Mouse (Mus musculus) forebrain, embryonic 16.5 days (tissue): ENCODE data around the gene Tnfaip1. TPM values are rescaled to one million over a fixed set of nuclear protein-coding genes. Genes with fewer than 3 reads are reported as not detected.

ENCODE experiments used
- ATAC-seq: fragments of 200-750 bp; cut with Nextera tagmentation; 2 replicates; pipeline ENCODE4 v1.8.0; 2017; ENCODE audit warnings: mild to moderate bottlenecking, moderate library complexity
- H3K27ac ChIP-seq: fragments of 300-500 bp; sonication (generic); 2 replicates; pipeline ENCODE4 v1.5.1; 2014; ENCODE audit warnings: low read length, control low read depth
- H3K27me3 ChIP-seq: fragments of 300-500 bp; sonication (generic); replicated peaks from 2 replicates; pipeline ENCODE4 v1.6.1; 2014; ENCODE audit warnings: low read length; ENCODE audit not compliant: control insufficient read depth, insufficient read depth
- H3K36me3 ChIP-seq: fragments of 300-500 bp; sonication (generic); 2 replicates; pipeline ENCODE4 v1.6.1; 2014; ENCODE audit not compliant: control insufficient read depth, insufficient read depth
- H3K4me1 ChIP-seq: fragments of 300-500 bp; sonication (generic); replicated peaks from 2 replicates; pipeline ENCODE4 v1.6.1; 2014; ENCODE audit warnings: low read length; ENCODE audit not compliant: control insufficient read depth, insufficient read depth
- H3K4me2 ChIP-seq: fragments of 300-500 bp; sonication (generic); 2 replicates; pipeline ENCODE4 v1.6.1; 2014; ENCODE audit warnings: mild to moderate bottlenecking, low read length, control low read depth
- H3K4me3 ChIP-seq: fragments of 300-500 bp; sonication (generic); replicated peaks from 2 replicates; pipeline ENCODE4 v1.5.1; 2014; ENCODE audit warnings: mild to moderate bottlenecking, low read length, control low read depth
- H3K9ac ChIP-seq: fragments of 300-500 bp; sonication (generic); replicated peaks from 2 replicates; pipeline ENCODE4 v1.6.1; 2014; ENCODE audit warnings: low read depth, low read length, control low read depth
- H3K9me3 ChIP-seq: fragments of 300-500 bp; sonication (generic); 2 replicates; pipeline ENCODE4 v1.6.1; 2016; ENCODE audit warnings: low read length; ENCODE audit not compliant: control insufficient read depth
- WGBS: fragments of 180-500 bp; shearing (Covaris S2); extraction: QIAGEN DNeasy Blood & Tissue Kit; methylation state at CpG from one replicate; pipeline ENCODE4 v1.1.7; 2014; 5-methylcytosine and 5-hydroxymethylcytosine counted together
- polyA plus RNA-seq: library from polyadenylated mRNA; unstranded; fragments of >200 nt; fragmentation: Nextera tagmentation; extraction: Ambion mirVana; gene quantifications from 2 replicates; pipeline ENCODE4 v1.2.1, GENCODE M21; 2015

The Tnfaip1 gene
- polyA plus RNA-seq, 1 experiment from 2014 or later, result 71.8 TPM

DNA sequence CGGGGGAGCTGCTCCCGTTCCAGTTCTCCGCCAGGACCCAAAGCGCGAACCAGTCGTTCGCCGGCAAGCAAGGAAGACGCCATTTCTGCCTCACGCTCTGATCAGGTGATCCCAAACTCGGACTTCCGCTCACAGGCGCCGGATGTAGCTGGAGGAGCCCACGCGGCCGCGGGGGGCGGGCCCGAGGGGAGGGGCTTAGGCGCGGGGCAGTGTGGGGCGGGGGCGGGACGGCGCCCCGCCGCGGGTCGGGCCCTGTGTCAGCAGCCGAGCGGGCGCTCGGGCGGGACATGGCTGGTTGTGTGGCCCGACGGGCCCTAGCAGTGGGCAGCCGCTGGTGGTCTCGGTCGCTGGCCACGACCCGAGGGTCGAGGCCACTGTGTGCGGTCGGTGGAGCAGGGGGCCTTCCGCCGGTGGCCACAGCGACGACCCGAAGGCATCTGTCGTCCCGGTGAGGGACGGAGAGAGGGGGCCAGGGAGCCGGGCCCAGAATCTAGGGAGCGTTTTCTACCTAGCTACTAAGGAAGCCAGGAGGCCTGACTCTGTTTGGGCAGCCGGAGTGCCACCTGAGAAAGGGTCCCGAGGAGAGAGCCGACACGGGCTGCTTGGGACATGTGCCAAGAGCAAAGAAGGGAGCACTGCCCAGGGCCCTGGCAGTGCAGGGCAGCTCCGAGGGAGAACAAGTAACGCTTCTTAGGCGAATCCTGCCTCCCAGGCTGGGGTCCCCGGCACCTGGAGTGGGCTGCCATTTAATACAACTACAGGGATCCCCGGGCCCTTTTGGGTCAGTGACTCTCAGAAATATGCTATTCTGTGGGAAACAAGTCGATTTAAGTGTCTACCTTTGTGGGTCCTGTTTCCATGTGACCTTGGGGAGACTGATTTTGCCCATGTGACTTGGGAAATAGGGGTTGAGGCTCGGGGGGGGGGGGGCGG is 23.8 kb downstream of the Tnfaip1 start, which contains the start of the genes Tmem199 and Poldip2:
Tmem199 (minus strand) TSS at position 148 of the 933 bp plus-strand sequence.
Poldip2 (plus strand) TSS at position 169 of the 933 bp plus-strand sequence.
- Histone ChIP-seq H3K4me3 (peak within 1 kb of the TSS; percentile 74), H3K9ac (peak within 1 kb of the TSS; percentile 85), H3K36me3 (peaks cover 24% of the 10 kb centered on the region), H3K4me1 (peaks cover 17% of the 10 kb centered on the region), H3K9me3 (no peaks in the 10 kb centered on the region), H3K27me3 (no peaks in the 10 kb centered on the region), H3K4me2 (peak within 1 kb of the TSS; percentile 90), H3K27ac (peak within 1 kb of the TSS; percentile 62)
- WGBS, result under 1% methylated on average over 62 of the region's 67 CpGs
- peak; percentile 98 for ATAC-seq

DNA sequence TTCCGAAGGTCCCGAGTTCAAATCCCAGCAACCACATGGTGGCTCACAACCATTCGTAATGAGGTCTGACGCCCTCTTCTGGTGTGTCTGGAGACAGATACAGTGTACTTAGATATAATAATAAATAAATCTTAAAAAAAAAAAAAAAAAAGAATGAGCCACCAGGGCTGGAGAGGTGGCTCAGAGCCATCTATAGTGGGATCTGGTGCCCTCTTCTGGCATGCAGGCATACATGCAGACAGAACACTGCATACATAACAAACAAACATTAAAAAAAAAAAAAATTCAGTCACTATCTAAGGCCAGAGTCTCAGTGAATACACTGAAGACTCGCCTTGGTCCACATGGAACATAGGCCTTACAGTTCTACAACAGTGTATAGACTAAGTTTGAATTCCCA is 27.0 kb downstream of the Tnfaip1 start:
- H3K4me2 ChIP-seq, result no peak overlapping the region
- 84% methylated on average over 5 of the region's 5 CpGs for WGBS
- no peak overlapping the region for H3K9ac ChIP-seq
- H3K9me3 ChIP-seq, result no peaks in the 10 kb centered on the region
- H3K4me1 ChIP-seq, result peaks cover 17% of the 10 kb centered on the region
- ATAC-seq, result no peak
- no peak overlapping the region for H3K4me3 ChIP-seq
- H3K27me3 ChIP-seq, result no peaks in the 10 kb centered on the region
- H3K27ac ChIP-seq, result no peak overlapping the region
- peaks cover 11% of the 10 kb centered on the region for H3K36me3 ChIP-seq

DNA sequence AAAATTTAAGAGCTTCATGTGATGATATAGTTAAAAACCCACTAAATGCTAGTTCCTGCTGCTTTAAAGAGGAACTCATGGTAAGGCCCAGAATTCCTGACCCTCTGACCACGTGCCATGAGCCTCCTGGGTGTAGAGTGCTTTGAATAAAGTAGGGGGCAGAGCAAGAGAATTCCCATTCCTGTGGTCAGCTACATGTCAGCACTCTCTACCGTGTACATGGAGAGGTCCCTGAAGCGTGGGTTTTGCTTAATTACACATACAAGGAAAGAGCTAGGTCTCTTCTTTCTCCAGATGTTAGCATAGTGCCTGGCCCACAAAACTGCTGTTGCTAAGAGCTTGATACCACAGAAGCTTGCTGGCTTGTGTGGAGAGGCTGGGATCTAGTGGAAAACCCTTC is 30.7 kb downstream of the Tnfaip1 start:
- Histone ChIP-seq H3K9me3 (no peaks in the 10 kb centered on the region), H3K4me2 (no peak overlapping the region), H3K27ac (no peak overlapping the region), H3K27me3 (no peaks in the 10 kb centered on the region), H3K4me3 (no peak overlapping the region), H3K9ac (no peak overlapping the region), H3K4me1 (peaks cover 4% of the 10 kb centered on the region; the same call in 1 of the 2 replicates), H3K36me3 (peaks cover 11% of the 10 kb centered on the region)
- 81% methylated on average over 3 of the region's 3 CpGs for WGBS
- no peak for ATAC-seq

DNA sequence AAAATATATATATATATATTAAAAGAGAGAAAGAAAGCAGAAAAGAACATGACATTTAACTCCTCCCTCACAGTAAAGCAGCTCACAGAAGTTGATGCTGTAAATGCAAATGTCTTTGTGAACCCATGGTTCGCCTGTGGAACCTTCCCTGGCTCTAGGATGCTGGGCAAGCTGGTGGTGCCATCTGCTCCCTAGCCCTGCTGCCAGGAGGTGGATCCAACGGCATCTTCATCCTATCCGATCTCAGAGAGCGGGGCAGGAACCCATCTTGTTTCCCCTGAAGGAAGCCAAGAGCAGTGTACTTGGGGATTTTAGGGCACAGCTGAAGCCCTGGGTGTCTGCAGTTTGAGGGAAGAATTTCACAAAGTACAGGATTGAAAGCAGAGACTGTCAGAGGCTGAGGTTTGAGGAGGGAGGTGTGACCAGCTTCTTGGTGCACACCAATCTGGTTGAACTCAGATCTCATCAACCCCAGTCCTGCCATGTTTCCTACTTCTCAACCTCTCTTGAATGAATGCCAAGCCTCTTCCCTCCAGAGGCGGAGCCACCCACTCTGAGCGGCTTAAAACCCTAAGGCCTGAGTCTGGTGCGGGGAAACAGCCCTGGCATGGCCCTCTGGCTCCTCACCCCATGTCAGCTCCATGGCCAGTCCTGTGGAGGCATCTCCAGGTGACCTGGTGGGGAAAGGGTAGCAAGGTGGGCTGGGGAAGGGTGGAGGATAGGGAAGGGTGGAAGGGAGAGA is 33.1 kb downstream of the Tnfaip1 start, which contains the start of gene Sebox:
Sebox (plus strand) TSS at position 539 of the 742 bp plus-strand sequence.
- Histone ChIP-seq H3K4me1 (peaks cover 7% of the 10 kb centered on the region), H3K36me3 (peaks cover 9% of the 10 kb centered on the region), H3K9ac (no peak within 1 kb of the TSS), H3K4me2 (no peak within 1 kb of the TSS), H3K4me3 (no peak within 1 kb of the TSS), H3K27me3 (0 out of 2 replicates have a peak, but pooled peaks cover 2% of the 10 kb centered on the region), H3K27ac (no peak within 1 kb of the TSS; the same call in 1 of the 2 replicates), H3K9me3 (no peaks in the 10 kb centered on the region)
- ATAC-seq, result 0 out of 2 replicates have a peak, but pooled peaks have one; percentile 24
- 48% methylated on average over 7 of the region's 7 CpGs for whole genome bisulfite sequencing

DNA sequence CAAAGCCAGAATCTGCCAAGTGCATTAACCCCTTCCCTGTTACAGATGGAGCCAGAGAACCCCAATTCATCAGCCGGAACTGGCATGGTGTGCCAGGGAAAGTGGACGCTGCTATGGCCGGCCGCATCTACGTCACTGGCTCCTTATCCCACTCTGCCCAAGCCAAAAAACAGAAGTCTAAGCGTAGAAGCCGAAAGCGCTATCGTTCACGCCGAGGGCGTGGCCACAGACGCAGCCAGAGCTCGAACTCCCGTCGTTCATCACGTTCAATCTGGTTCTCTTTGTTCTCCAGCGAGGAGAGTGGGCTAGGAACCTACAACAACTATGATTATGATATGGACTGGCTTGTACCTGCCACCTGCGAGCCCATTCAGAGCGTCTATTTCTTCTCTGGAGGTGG is 34.6 kb downstream of the Tnfaip1 start:
- H3K4me3 ChIP-seq, result no peak overlapping the region
- no peak for ATAC-seq

DNA sequence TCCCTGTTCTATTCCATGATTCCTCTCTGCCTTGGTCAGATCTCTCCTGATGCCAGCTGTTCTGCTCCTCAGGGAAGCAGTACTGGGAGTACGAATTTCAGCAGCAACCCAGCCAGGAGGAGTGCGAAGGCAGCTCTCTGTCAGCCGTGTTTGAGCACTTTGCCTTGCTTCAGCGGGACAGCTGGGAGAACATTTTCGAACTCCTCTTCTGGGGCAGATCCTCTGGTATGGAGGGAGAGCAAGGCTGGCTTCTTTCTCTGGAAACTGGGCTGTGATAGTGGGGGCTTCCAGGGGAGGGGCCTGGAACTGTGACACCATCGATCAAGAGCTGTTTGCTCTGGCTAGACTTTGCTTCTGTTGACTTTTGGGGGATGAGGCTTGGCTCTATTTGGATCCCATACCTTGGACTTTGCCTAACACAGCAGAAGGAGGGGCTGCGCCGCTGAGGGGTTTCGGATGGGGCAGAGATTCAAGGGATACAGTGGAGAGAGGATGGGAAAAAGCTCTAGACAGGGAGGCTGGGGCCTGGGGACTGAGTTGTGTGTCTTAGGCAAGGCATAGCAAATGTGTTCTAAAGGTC is 35.4 kb downstream of the Tnfaip1 start:
- 80% methylated on average over 9 of the region's 9 CpGs for WGBS
- no peak for ATAC-seq
- H3K27ac ChIP-seq, result no peak overlapping the region
- H3K36me3 ChIP-seq, result no peaks in the 10 kb centered on the region
- no peak overlapping the region for H3K9ac ChIP-seq
- H3K4me2 ChIP-seq, result no peak overlapping the region
- H3K9me3 ChIP-seq, result no peaks in the 10 kb centered on the region
- no peak overlapping the region for H3K4me3 ChIP-seq
- H3K4me1 ChIP-seq, result peaks cover 18% of the 10 kb centered on the region
- 0 out of 2 replicates have a peak, but pooled peaks cover 2% of the 10 kb centered on the region for H3K27me3 ChIP-seq

More for the DNA sequence above, 34.6 kb downstream of the Tnfaip1 start:
- Histone ChIP-seq H3K4me1 (peaks cover 10% of the 10 kb centered on the region), H3K27ac (no peak overlapping the region), H3K36me3 (0 out of 2 replicates have a peak, but pooled peaks cover under 1% of the 10 kb centered on the region), H3K9ac (no peak overlapping the region), H3K27me3 (0 out of 2 replicates have a peak, but pooled peaks cover 2% of the 10 kb centered on the region), H3K9me3 (no peaks in the 10 kb centered on the region), H3K4me2 (no peak overlapping the region)
- 81% methylated on average over 20 of the region's 20 CpGs for WGBS

DNA sequence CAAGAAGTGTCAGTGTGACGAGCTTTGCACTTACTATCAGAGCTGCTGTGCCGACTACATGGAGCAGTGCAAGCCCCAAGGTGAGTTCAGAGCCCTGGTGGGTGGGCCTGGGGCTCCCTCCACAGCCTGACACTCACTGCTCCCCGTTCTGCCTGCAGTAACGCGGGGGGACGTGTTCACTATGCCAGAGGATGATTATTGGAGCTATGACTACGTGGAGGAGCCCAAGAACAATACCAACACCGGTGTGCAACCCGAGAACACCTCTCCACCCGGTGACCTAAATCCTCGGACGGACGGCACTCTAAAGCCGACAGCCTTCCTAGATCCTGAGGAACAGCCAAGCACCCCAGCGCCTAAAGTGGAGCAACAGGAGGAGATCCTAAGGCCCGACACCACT is 36.6 kb downstream of the Tnfaip1 start:
- no peak overlapping the region for H3K4me3 ChIP-seq
- no peak overlapping the region for H3K9ac ChIP-seq
- no peaks in the 10 kb centered on the region for H3K36me3 ChIP-seq
- no peak overlapping the region for H3K27ac ChIP-seq
- peaks cover 28% of the 10 kb centered on the region for H3K4me1 ChIP-seq
- H3K9me3 ChIP-seq, result no peaks in the 10 kb centered on the region
- H3K27me3 ChIP-seq, result 0 out of 2 replicates have a peak, but pooled peaks cover 2% of the 10 kb centered on the region
- H3K4me2 ChIP-seq, result no peak overlapping the region
- no peak for ATAC-seq
- 52% methylated on average over 16 of the region's 16 CpGs for WGBS

DNA sequence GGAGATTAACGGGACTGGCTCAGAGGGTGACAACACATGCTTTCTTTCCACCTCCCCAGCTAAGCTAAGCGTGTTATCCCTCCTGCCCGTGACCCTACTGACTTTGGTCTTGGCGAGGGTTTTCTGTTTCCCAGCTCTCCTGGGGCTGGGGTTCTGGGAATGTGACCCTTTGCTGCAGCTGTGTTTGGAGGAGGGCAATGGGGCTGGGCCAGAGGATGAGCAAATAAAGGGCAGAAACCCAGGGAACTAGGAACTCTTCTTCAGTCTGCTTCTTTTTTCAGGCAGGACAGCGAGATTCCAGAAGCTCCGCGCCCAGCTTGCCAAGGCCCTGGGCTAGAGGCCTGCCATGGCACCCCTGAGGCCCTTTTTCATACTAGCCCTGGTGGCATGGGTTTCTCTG is 37.1 kb downstream of the Tnfaip1 start, which contains the start of gene Vtn:
Vtn (plus strand) TSS at position 88 of the 400 bp plus-strand sequence.
- H3K27me3 ChIP-seq, result 0 out of 2 replicates have a peak, but pooled peaks cover 2% of the 10 kb centered on the region
- H3K4me2 ChIP-seq, result peak within 1 kb of the TSS; percentile 87
- peaks cover 32% of the 10 kb centered on the region for H3K4me1 ChIP-seq
- peak within 1 kb of the TSS; percentile 95 for H3K9ac ChIP-seq
- 71% methylated on average over 7 of the region's 7 CpGs for WGBS
- peak within 1 kb of the TSS; percentile 93 for H3K27ac ChIP-seq
- H3K4me3 ChIP-seq, result peak within 1 kb of the TSS; percentile 63
- H3K9me3 ChIP-seq, result no peaks in the 10 kb centered on the region
- no peak for ATAC-seq
- H3K36me3 ChIP-seq, result no peaks in the 10 kb centered on the region
